Mouse (Mus musculus) stomach, postnatal 0 days (tissue): Measurements from ENCODE around the gene Bcl2l2.

Experiments
- CTCF ChIP-seq: IDR thresholded peaks from 2 replicates; pipeline ENCODE4 v1.5.1; 2016; ENCODE audit warnings: antibody characterized with exemption, low read depth, mild to moderate bottlenecking, moderate library complexity
- EP300 ChIP-seq: optimal IDR thresholded peaks from 2 replicates; pipeline ENCODE3; 2016; ENCODE audit warnings: antibody characterized with exemption

GRCm38 (mm10) chr14:54865626-54866025 is 17.6 kb upstream of the Bcl2l2 start:
- no peak for TF ChIP-seq CTCF
- no peak for TF ChIP-seq EP300
